Mouse (Mus musculus) mouse embryonic stem cell (cell line): Measurements from ENCODE around the gene Ube2g2.

Experiments used
- in situ Hi-C, 2 experiments: fragments of 300-500 bp; cut with MboI; formaldehyde crosslinking; loops; 1 replicate in 1 of 2; 3 replicates in 1 of 2; pipeline ENCODE4 v1.14.3; 2019 to 2020; ENCODE audit warnings: low sequenced_read_pairs in 2 of 2, low pct_unique_long_range_greater_than_20kb in 1 of 2, mixed read lengths in 1 of 2; ENCODE audit not compliant: unreplicated experiment in 1 of 2

Gene Ube2g2

DNA sequence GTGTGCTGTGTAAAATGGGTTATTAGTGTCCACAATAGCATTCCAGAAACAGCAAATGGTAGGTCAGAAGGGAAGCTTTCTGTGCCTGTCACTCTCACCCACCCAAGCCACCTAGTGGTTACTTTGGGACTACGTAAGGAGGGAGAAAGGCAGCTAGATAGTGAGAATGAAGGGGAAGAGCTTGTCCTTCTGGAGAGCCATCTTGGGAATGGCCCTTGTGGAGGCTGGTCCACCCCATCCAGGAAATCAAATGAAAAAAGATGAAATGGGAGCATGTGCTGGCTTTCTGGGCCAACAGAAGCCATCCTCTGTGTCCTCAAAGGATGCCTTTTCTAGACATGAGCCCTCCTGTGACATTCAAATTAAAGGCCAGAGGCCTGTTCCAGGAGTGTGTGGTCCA is 16.7 kb upstream of the Ube2g2 start:
- in situ Hi-C loops: no loop called here

GRCm38 (mm10) chr10:77605908-77606826 is 15.9 kb upstream of the Ube2g2 start, which contains the start of the genes Sumo3 and Gm49325:
Sumo3 (plus strand) TSS chr10:77606097.
Gm49325 (plus strand) TSS chr10:77606197.
- in situ Hi-C loops: no loop called here

GRCm38 (mm10) chr10:77606855-77607254 is 15.2 kb upstream of the Ube2g2 start:
- in situ Hi-C loops: no loop called here

- in situ Hi-C loops: no loop called here
Measured at GRCm38 (mm10) chr10:77607441-77607840, 14.6 kb upstream of the Ube2g2 start.

GRCm38 (mm10) chr10:77608589-77608988 is 13.5 kb upstream of the Ube2g2 start:
- in situ Hi-C loops: no loop called here

DNA sequence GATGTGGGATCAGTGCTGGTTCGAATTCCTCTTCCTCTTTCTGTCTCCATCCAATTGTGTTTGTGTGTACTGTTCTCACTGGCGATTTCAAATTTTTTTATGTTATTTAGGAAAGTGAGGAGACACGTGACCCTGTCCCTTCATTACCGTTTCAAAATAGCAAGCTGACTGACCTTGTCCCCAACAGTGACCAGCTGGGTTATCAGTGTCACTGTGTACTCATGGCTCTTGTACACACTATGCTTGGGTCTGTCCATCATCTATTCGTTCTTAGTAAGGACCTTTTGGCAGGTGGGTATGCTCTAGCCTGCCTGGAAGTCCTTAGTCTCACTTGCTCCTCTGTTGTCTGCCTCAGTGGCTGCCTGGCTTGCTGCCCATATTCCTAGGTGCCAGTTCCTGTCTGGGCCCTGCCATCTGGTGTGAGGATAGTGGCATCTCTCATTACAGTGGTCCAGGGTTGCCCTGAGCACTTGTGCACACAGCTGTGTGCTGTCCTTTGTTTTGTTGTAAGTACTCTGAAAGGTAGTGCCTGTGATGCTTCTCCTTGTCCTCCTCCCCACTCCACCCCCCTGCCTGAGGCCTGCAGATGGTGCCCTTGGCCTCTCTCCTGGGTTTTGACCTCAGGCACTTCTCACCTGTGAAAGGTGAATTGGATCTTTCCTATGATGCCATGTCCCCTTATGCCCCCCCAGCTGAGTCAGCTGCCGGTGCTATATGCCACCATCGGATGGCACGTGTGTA is 11.7 kb upstream of the Ube2g2 start:
- in situ Hi-C loops: no loop called here

DNA sequence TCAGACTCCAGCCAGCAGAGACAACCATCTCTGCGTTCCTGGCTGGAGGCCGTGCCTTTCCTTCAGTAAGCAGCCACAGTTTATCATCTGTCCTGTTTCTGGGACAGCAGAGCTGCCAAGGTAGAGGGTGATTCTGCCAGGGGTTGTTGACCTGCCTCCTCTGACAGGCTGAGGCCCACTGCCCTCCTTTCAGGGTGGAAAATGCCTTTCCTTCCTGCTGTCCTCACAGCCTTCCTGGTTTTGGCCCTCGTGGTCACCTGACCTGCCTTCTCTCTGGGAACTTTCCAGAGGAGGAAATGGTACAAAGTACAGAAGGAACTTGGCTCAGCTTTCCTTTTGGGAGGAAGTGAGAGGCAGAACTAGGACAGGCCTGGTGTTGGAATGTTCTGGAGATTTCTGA is 8.7 kb upstream of the Ube2g2 start:
- in situ Hi-C loops: no loop called here

GRCm38 (mm10) chr10:77615647-77616046 is 6.4 kb upstream of the Ube2g2 start:
- in situ Hi-C loops: no loop called here

- in situ Hi-C loops: no loop called here
Measured at GRCm38 (mm10) chr10:77616166-77616565, 5.9 kb upstream of the Ube2g2 start.

DNA sequence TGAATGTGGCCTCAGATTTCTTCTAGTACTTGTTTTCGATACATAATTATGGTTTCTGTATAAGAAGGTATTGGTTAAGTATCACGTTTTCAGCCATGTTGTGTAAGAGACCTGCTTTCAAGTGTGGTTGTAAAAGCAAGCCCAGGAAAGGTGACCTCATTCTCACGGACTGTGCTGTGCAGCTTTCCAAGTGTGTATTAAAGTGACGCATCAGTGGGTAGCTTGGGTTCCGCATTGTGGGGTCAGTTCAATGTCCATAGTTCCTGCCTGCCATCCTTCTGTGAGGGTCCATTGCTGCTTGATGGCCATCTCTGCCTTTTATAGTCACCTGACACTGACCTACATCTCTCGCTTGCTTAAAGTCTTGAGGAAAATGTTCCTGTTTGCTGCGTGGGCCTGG is 5.1 kb upstream of the Ube2g2 start:
- in situ Hi-C loops: no loop called here

DNA sequence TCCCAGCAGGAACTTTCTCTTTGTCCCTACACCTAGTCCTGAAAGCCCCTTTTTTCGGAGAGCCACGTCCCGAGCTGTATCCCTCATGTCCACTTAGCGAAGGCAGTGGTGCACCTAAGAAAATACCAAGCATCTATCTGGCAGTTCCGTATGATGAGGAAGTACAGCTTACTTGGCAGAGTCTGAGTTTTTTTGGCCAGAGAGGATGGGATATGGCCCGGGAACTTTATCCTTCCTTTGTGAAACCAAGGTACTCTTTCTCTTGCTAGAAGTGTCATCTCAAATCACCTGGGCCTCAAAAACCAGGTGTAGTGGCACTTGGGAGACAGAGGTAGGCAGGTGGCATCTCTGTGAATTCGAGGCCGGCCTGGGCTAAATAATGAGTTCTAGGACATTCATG is 529 bp upstream of the Ube2g2 start:
- in situ Hi-C loops: no loop called here

DNA sequence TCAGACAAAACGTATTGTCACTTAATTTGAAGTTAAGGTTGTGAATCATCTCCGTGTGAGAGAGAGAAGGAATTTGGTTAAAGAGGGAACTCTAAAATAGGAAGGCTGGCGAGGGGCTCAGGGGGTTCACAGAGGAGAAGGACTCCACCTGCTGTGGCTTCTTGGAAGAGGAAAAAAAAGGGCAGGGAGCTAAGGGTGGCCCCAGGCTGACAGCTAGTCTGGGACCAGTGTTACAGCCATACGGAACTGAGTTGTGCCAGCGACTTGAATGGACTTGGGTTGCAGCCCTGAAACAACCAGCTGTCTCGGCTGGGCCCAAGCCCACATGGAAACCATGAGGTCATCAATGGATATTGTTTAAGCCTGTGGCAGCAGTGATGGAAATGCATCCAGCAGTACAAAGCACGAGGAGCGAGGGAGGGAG is 1.0 kb downstream of the Ube2g2 start:
- in situ Hi-C loops: no loop called here

GRCm38 (mm10) chr10:77623639-77624400 is 1.7 kb downstream of the Ube2g2 start:
- in situ Hi-C loops: no loop called here

DNA sequence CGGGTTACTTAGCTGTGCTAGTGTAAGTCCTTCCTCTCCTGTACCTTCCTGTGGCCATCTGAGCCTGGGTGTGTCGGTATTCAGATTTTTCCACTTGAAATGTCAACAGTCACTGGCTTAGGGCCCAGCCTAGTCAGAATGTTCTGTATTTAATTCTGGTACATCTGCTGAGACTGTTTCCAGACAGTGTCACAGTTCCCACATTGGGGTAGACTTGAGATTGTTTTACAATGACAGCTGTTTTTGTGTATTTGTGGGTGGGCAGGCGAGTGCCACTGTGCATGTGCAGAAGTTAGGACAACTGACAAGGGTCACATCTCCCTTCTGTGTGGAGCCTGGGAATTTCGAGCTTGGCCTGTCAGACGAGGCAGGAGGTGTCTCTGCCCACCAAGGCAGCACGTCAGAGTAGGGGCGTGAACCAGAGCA is 2.5 kb downstream of the Ube2g2 start:
- in situ Hi-C loops: no loop called here

DNA sequence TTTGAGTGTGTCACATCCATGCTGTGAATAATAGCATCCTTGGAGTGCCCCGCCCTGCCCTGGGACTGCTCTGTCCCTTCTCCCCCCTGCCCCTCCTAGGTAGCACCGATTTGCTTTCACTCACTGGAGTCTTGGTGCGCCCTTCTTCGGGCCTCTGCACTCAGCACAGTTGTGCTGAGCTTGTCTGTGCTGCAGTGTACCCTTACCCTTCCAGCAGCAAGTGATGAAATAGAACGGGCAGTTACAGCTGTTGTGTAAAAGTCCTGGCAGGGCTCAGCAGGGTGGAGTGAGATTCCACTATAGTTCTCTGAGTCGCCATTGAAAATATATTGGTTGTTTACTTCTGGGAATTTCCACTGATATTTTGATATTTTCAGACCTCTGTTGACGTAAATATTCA is 4.0 kb downstream of the Ube2g2 start:
- in situ Hi-C loops: no loop called here

DNA sequence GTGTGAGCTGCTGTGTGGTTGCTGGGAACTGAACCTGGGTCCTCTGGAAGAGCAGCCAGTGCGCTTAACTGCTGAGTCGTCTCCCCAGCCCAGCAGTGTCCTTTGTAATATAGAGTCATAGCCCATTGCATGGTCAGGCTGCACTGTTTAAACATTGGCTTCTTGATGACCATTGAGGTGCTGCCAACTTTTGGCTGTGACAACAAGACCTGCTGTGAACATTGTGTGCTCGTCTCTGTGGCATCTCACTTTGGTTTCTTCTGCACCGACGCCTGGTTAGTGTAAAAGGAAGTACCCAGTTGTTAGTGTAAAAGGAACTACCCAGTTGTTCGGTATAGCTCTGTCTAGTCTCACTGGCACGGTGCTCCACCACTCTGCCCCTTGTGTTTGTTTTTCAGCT is 4.5 kb downstream of the Ube2g2 start:
- in situ Hi-C loops: no loop called here

GRCm38 (mm10) chr10:77627497-77627896 is 5.4 kb downstream of the Ube2g2 start:
- in situ Hi-C loops: no loop called here

DNA sequence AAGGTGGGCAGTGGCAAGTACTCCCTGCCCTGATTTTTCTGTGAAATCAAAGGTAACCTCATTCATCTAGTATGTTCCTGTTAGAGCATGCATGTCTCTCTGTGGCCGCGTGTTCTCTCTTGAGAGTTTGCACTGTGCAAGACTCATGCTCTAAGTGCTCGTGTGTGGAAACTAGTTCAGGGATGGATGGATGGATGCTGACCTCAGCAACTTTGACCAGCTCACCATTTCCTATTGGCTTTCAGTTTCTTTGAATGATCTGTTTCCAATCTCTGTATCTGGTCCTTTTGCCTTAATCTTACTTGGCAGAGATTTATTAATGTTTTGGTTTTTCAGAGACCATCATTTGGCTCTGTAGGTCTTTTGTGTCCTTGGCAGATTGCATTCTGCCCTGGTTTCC is 7.1 kb downstream of the Ube2g2 start:
- in situ Hi-C loops: no loop called here

- in situ Hi-C loops: no loop called here
Measured at GRCm38 (mm10) chr10:77629970-77630369, 7.9 kb downstream of the Ube2g2 start.
